Mouse (Mus musculus) kidney, postnatal 10 days (tissue): ENCODE measurements around the gene Olfr1453.
"Not testable (repeated sequence)": the region's sequence is repeated elsewhere in the genome, so short reads cannot be mapped to it uniquely, and the experiment has no call there.

Experiments used
- DNase-seq: peaks from one replicate; pipeline ENCODE4 v3.0.0; 2021; ENCODE audit warnings: mixed read lengths

The Olfr1453 gene

DNA sequence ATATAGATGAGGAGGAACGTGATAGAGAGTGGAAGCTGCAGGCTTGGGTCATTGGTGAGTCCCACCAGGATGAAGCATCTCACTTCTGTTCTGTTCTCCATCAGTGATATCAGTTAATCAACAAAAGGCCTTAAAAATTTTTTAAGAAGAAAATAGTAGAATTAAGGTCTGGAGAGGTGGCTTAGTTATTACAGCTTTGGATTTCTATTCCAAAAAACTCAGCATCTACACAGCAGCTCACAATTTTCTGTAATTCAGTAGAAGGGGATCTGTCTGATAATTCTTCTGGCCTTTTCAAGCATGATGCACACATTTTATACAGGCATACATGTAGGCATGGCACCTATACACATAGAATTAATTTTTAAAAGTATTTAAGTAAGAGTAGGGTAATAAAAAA lies at the start of gene Olfr1453:
TSS of gene Olfr1453 (minus strand) at position 101 of the 400 bp plus-strand sequence.
- DNase-seq, result no peak

DNA sequence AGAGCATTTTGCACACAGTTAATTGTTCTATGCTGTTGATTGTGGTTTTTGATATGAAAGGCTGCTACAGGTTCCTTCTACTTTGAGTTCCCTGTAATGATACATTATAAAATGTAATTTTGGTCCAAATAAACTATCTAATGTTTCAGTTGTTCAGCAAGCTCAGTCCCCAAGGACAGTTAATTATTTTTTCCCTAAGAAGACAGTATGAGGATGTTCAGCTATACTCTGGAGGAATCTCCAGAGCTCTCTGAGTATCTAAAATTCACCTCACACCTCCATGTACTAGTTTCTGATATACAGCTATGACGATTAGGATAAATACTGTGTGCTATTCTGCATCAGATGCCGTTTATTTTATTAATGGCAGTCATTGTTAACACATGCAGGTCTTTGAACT lies 32.2 kb upstream of the Olfr1453 start, which contains the start of gene Olfr1454:
TSS of gene Olfr1454 (plus strand) at position 301 of the 400 bp plus-strand sequence.
- DNase-seq, result no peak

DNA sequence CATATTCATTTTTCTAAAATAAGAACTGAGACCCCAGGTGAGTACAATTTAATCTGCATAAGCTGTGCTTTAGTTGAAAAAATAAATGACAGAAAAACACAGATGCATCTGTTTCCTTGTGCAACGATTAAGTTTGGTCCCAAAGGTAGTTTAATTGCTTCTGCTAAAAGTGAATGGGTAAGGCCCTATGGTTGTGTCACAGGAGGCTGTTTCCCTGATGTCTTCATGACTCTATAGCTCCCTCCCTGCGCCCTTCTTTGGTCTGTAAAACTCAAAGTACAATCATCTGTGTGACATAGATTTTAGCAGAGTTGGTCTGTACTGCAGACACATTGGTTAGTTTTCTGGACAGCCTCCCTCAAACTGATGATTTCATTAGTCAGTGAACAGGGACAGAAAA lies 33.4 kb downstream of the Olfr1453 start, which contains the start of gene Olfr1451:
TSS of gene Olfr1451 (plus strand) at position 301 of the 400 bp plus-strand sequence.
- DNase-seq, result no peak

DNA sequence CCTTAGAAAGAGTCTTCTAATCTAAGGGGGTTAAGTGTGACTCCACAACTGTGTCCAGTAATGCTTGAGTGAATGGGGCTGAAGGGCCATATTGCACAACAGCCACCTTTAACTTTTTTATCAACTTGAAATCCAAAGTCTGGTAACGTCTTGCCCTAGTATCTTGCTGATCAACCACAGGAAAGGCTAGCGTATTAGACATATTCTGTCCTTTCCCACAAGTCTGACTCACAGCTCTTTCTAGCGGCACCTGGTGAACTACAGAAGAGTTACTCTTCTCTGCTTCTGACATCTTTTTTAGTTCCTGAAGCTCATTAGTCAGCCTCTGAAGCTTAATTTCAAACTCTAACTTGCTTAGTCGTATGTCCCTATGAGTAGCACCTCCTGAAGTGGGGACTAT lies 35.8 kb downstream of the Olfr1453 start:
- not testable (repeated sequence) for DNase-seq
